Comparison of ENCODE assay signal across 8 mouse cellular contexts in the genomic region with DNA sequence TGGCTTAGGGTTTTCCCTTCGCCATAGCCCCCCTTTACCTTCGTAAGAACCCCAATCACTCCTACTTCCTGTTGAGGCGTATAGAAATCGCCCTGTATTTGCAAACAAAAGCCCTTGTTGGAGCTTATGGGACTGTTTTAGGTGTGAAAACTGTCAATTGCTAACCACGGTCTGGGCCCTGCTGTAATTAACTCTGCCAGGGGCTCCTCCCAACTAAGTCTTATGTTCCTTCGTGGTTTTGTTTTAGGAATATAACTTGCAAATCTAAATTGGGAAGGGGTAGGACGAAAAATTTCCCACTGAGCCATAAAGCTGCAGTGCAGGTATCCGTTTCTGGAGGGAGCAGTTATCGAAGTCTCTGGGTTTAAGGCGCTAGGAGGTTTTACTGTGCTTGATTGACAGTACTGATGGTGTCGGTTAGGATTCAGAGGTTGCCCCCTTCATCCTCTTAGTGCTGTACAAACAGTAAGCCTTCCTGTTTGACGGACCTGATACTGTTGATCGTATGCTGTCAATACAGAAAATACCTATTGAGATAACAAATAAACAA. TPM values are rescaled to one million over a fixed set of nuclear protein-coding genes. Genes with fewer than 3 reads are reported as not detected.
A peak's percentile ranks its signal among the peaks of the same experiment; 100 is the strongest.
DNase-seq lines count a peak whose midpoint lies in the region; ATAC-seq and TF ChIP-seq lines count a peak whose summit lies in the region.

No protein-coding gene starts in this region.

- peak overlapping the region; percentile 100 for H3K27ac ChIP-seq in kidney, adult 2 months (ENCODE audit: insufficient read depth, low read depth, low read length)
- peak overlapping the region; percentile 95 for H3K27ac ChIP-seq in forebrain, embryonic 11.5 days (ENCODE audit: low read depth, low read length)
- H3K27ac ChIP-seq in liver, adult 2 months (replicated peaks; ENCODE audit: insufficient read depth, low read depth, low read length): peak overlapping the region; percentile 100

- H3K27me3 ChIP-seq in kidney, adult 2 months (replicated peaks; ENCODE audit: control insufficient read depth, insufficient read depth, low read length): no peaks in the 10 kb centered on the region
- H3K27me3 ChIP-seq in forebrain, embryonic 11.5 days (ENCODE audit: control insufficient read depth, insufficient read depth, low read length): no peaks in the 10 kb centered on the region
- H3K27me3 ChIP-seq in liver, adult 2 months (ENCODE audit: control insufficient read depth, insufficient read depth, low read length): no peaks in the 10 kb centered on the region

- peak overlapping the region; percentile 100 for H3K9ac ChIP-seq in forebrain, embryonic 11.5 days (ENCODE audit: low read length)
- H3K9ac ChIP-seq in liver, adult 2 months (ENCODE audit: low read depth, low read length): peak overlapping the region; percentile 99

- H3K4me1 ChIP-seq in kidney, adult 2 months (ENCODE audit: control insufficient read depth, insufficient read depth, low read length): peaks cover 11% of the 10 kb centered on the region; the same call in 1 of the 2 replicates
- H3K4me1 ChIP-seq in forebrain, embryonic 11.5 days (replicated peaks; ENCODE audit: control insufficient read depth, insufficient read depth, low read length): peaks cover 8% of the 10 kb centered on the region; the same call in 1 of the 2 replicates
- H3K4me1 ChIP-seq in liver, adult 2 months (ENCODE audit: control insufficient read depth, insufficient read depth, low read length): peaks cover 19% of the 10 kb centered on the region

- no peak for DNase-seq in kidney, adult 2 months
- DNase-seq in kidney, postnatal 4 days: no peak
- DNase-seq in MEL-GATA-1-ER (ENCODE audit: extremely low read depth, low read depth): peak; percentile 48
- DNase-seq in forebrain, embryonic 11.5 days (ENCODE audit: low spot score): no peak
- peak; percentile 60 for DNase-seq in liver, adult 2 months (ENCODE audit: extremely low read depth, low read depth, low spot score)
- peak; percentile 51 for DNase-seq in retina, embryonic 14.5 days (ENCODE audit: low spot score)
- DNase-seq in cerebellum, adult 9-11 months: no peak
- no peak for DNase-seq in cerebellum, postnatal 25 days

- H3K9me3 ChIP-seq in forebrain, embryonic 11.5 days (ENCODE audit: control insufficient read depth, low read length): no peaks in the 10 kb centered on the region

- peaks cover 5% of the 10 kb centered on the region; the same call in 1 of the 2 replicates for H3K36me3 ChIP-seq in kidney, adult 2 months (ENCODE audit: control insufficient read depth, insufficient read depth, low read length)
- H3K36me3 ChIP-seq in forebrain, embryonic 11.5 days (ENCODE audit: control insufficient read depth, insufficient read depth, low read length): peaks cover 11% of the 10 kb centered on the region
- H3K36me3 ChIP-seq in liver, adult 2 months (ENCODE audit: control insufficient read depth, insufficient read depth, low read length): peaks cover 22% of the 10 kb centered on the region

- peak overlapping the region; percentile 80 for H3K4me2 ChIP-seq in forebrain, embryonic 11.5 days (ENCODE audit: low read depth, low read length, severe bottlenecking)

- TF ChIP-seq CTCF in kidney, adult 2 months (conservative IDR thresholded peaks at IDR 0.05; ENCODE audit: insufficient read depth, insufficient read length, low read depth, low read length): no peak
- no peak for TF ChIP-seq CTCF in liver, adult 2 months (IDR thresholded peaks at IDR 0.05; ENCODE audit: low read depth, low read length)

- no peak; the same call in 1 of the 2 replicates for ATAC-seq in forebrain, embryonic 11.5 days (replicated peaks; ENCODE audit: low FRiP score)

- no peak for TF ChIP-seq POLR2A in kidney, adult 2 months (IDR thresholded peaks at IDR 0.05; ENCODE audit: low read depth, low read length)
- TF ChIP-seq POLR2A in liver, adult 2 months (IDR thresholded peaks at IDR 0.05; ENCODE audit: extremely low read depth, insufficient read depth, low read length): no peak

- H3K4me3 ChIP-seq in kidney, adult 2 months (ENCODE audit: insufficient read depth, low read depth, low read length): peak overlapping the region; percentile 83
- peak overlapping the region; percentile 100 for H3K4me3 ChIP-seq in forebrain, embryonic 11.5 days (ENCODE audit: low read depth, low read length)
- peak overlapping the region; percentile 94 for H3K4me3 ChIP-seq in liver, adult 2 months (ENCODE audit: insufficient read depth, low read depth, low read length)

- H3K79me2 ChIP-seq in liver, adult 2 months (ENCODE audit: control insufficient read depth, insufficient read depth, low read length): peaks cover 39% of the 10 kb centered on the region; the same call in 1 of the 2 replicates

- WGBS in kidney, adult 2 months: 0% methylated on average over 13 of the region's 13 CpGs
- WGBS in forebrain, embryonic 11.5 days: under 1% methylated on average over 13 of the region's 13 CpGs
- under 1% methylated on average over 13 of the region's 13 CpGs for WGBS in liver, adult 2 months

RNA-seq across cellular contexts. Expression of gene Ddx6, which starts 1.0 kb away (rescaled TPM):
- 18.1 and 20.8 TPM in 2 replicates for polyA plus RNA-seq in kidney, adult 2 months (2012; rRNA removed)
- 16.2 and 17.2 TPM in 2 replicates for polyA plus RNA-seq in forebrain, embryonic 11.5 days (2014; fragmentation: Nextera tagmentation; extraction: Ambion mirVana)
- total RNA-seq in liver, adult 2 months (2014; rRNA removed): 58.4 and 58.7 TPM in 2 replicates
- polyA plus RNA-seq in liver, adult 2 months (2012; rRNA removed): 8.4 and 8.8 TPM in 2 replicates

RNA-seq across cellular contexts. Expression of gene Cxcr5, which starts 44.0 kb away (rescaled TPM):
- 0.20 and 4.0 TPM in 2 replicates for polyA plus RNA-seq in kidney, adult 2 months (2012; rRNA removed)
- polyA plus RNA-seq in forebrain, embryonic 11.5 days (2014; fragmentation: Nextera tagmentation; extraction: Ambion mirVana): 0.09 TPM in 1 of 2 replicates, not detected in the other
- 0.18 and 0.20 TPM in 2 replicates for total RNA-seq in liver, adult 2 months (2014; rRNA removed)
- polyA plus RNA-seq in liver, adult 2 months (2012; rRNA removed): 0.24 and 1.4 TPM in 2 replicates

Comparison
In these comparisons a context has a peak if more than half of its experiments do, and no peak if none do; other contexts are left out.
1. DNase-seq: peak in MEL-GATA-1-ER (single experiment), liver, adult 2 months (single experiment) and retina, embryonic 14.5 days (single experiment); none in kidney, adult 2 months (single experiment), kidney, postnatal 4 days (0 of 2), forebrain, embryonic 11.5 days (single experiment), cerebellum, adult 9-11 months (single experiment) and cerebellum, postnatal 25 days (0 of 2).
2. Peak in every context shown above with its lines, with median percentiles within 50 percentile points of each other: H3K27ac ChIP-seq and H3K4me3 ChIP-seq.